Mouse (Mus musculus): ENCODE results near the gene A430005L14Rik. TPM values are rescaled to one million over a fixed set of nuclear protein-coding genes. Genes with fewer than 3 reads are reported as not detected.

The A430005L14Rik gene
- total RNA-seq, 2 experiments from 2014 or later: 9.6 to 10.1 TPM

DNA sequence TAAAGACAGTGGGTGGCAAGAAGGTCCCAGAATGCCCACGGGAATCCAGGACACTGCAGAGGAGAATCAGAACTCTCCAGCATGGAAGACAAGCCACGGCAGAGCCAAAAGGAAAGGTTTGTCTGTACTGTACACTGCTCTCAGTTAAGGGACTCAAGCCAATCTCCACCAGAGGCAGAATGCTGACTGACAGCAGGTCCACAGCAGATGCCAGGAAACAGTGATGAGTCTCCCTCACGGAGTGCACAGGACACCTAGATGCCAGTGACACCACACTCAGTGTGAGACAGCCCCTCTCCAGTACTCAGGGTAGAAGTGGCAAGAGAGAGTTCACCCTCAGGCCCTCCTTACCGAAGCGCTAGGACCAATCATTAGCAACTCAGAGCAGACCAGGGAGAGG lies 9.6 kb downstream of the A430005L14Rik start:
- intact Hi-C loops (cut with DNase I; ENCODE audit: low total_unique reads): no loop called here
- DNase-seq: no peak

DNA sequence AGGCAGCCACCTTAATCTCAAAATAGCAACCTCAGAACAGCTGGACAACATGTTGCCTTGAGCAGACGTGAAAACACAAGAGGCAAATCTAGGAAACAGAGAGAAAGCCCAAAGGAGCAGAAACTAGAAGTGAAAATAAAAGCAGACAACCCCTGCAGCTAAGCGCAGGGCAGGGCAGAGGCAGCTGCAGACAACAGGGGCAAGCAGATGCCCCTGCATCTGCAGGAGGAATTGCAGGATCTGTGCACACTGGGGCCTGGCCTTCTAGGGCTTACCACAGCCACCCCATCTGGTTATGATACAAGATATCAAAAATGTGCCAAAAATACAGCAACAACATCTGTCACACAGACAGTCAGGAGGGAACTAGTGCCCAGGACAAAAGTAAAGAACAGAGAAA lies 10.5 kb downstream of the A430005L14Rik start:
- intact Hi-C loops (cut with DNase I; ENCODE audit: low total_unique reads): no loop called here
- no peak for DNase-seq

DNA sequence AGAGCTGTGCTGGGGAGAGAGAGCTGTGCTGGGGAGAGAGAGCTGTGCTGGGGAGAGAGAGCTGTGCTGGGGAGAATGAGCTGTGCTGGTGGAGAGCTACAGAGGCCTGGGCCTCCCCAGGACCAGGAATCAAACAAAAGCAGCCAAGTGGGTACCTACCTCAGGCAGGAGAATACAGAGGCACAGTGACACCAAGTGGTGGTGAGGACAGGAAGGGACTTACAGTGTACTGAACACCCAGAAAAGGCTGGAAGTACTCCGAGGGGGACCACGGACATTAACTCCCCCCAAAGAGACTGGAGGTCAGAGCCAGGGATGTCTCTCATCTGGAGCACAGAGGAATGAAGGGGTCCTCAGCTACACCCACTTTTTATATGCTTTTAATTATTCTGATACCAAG lies 11.0 kb downstream of the A430005L14Rik start:
- DNase-seq: no peak
- intact Hi-C loops (cut with DNase I; ENCODE audit: low total_unique reads): no loop called here

DNA sequence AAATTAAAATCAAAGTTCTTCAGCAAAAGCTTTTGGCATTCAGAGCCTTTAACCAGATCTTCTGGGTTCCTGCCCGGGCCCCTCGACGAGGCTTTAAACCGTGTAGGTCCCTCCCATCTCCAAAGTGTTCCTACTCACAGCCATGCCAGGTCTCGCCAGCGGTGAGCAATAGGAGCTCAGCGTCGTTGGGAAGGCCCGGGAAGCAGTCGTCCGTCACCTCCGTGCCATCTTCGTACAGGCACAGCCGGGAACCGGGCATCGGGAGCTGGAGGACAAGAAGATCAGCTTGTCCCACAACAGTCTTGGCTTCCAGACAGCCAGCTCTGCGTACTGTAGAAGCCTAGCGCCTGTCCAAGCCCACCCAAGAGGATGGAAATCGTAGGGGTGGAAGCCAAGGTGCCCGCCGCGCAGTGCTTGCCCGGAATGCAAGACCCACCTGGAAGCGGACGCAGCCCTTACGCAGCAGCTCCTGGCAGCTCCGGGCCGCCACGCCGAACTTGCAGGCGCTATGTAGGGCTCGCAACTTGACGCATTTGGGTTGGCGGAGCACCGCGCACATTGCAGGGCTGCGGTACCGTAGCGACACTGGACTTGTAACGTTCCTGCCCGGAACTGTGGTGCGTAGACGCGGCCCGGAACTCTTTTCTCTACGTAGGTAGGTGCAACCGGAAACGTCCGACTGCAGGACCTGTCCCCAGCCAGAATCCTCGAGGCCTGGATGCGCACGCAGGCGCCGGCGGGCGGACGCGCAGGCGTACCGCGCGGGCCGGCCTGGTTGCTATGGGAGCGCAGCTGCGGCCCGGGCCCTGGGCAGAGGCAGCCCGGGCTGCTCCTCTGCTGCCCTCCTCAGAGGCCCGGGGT lies 17.6 kb downstream of the A430005L14Rik start, which contains the start of the genes Dffb and Cep104:
TSS of gene Dffb (minus strand) at position 696 of the 861 bp plus-strand sequence.
TSS of gene Cep104 (plus strand) at position 764 of the 861 bp plus-strand sequence.
- peak; percentile 95 for DNase-seq
- intact Hi-C loops (cut with DNase I; ENCODE audit: low total_unique reads): no loop called here

DNA sequence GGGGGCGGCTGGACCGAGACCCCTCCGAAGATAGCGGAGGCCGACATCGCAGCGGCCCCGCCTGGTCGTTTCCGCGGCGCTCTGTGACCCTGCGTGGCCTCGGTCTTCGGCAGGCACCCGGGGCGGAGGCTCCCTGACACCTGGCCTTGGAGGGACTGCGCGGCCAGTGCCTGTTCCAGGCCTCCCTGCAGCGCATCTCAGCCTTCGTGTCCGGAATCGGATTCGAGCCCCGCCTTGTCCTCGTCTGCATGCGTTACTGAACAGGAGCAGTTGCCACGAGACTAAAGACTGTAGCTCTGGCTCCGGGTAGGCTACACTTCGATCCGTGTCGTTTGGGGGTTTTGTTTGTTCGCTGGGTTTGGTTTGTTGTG lies 18.2 kb downstream of the A430005L14Rik start:
- intact Hi-C loops (cut with DNase I; ENCODE audit: low total_unique reads): no loop called here
- DNase-seq: no peak

DNA sequence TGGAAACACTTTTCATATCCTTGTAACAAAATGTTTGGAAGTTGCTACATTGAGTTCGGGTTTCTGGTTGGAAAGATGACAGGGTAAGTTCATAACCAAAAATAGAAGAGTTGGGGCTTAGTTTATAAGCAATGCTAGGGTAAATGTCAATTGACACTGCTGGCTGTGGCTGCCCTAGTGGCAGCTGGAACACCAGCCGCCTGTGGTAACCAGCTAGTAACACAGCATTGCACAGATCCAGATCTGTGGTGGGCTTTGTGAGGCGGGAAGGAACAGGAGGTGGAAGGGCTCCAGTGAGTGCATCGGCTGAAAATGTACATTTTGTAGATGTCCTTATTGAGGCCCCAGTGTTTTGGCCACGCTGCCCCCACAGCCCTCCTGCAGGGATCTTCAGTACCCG lies 18.7 kb downstream of the A430005L14Rik start:
- intact Hi-C loops (cut with DNase I; ENCODE audit: low total_unique reads): no loop called here
- no peak for DNase-seq

DNA sequence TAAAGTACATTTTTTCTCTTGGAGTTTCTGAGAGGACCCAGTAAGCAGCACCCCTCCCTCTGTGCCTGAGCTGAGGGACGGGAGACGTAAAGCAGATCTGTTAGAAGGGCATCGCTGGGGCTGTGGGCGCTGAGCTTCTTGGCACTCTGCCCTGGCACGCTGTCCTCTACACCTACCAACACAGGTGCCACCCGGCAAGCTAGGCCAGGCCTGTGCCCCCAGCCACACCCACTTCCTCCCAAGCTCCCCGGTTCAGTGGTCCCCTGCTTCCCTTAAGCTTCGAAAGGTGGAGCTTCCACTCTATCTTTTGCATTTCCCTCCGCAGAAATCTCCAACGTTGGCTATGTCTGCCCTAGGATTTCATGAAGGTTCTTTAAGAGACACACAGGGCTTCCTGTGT lies 22.2 kb downstream of the A430005L14Rik start:
- DNase-seq: no peak
- intact Hi-C loops (cut with DNase I; ENCODE audit: low total_unique reads): no loop called here

DNA sequence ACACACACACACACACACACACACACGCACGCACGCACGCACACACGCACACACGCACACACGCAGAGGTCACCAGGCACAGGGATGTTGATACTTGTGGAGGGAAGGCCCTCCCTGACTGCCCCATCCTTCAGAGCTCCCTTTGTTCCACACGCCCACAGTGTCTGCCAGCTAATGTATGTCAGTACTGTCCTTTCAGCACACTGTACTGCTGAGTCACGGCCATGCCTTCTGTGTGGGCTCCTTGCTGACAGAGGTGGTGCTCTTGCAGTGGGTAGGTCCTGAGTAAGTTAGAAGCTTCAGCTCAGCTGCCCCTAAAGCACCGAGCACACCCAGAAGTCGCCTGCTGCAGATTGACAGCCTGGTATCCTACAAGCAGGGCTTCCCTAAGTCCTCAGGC lies 23.4 kb downstream of the A430005L14Rik start:
- DNase-seq: no peak
- intact Hi-C loops (cut with DNase I; ENCODE audit: low total_unique reads): no loop called here

DNA sequence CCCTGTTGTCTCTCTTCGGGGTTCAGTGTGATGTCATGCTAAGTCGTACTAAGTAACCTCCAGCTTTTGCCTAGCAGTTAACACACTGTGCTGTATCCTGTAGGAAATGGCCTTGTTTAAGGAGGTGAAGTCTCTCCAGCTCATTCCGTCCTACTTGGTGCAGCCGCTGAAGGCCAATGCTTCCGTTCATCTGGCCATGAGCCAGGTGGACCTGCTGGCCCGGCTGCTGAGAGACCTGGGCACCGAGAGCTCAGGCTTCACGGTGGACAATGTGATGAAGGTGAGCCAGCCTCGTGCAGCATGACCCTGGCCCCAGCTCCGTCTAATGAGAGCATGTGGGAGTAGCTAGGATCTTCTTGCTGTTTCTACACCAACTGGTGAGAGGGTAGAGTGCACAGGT lies 35.7 kb downstream of the A430005L14Rik start:
- no peak for DNase-seq
- intact Hi-C loops (cut with DNase I; ENCODE audit: low total_unique reads): no loop called here

DNA sequence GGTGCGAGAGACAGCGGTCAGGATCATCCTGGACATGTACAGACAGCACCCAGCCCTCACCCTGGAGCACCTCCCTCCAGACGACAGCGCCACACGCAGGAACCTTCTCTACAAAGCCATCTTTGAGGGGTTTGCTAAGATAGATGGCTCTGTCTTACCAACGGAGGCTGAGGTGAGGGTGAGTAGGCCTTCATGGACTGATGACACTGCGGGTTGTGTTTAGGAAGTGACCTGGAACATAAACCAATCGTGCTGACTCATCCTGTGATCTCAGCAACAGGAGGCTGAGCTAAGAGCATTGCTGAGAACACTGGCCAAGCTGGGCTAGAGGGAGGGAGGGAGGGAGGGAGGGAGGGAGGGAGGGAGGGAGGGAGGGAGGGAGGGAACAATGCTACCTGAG lies 36.5 kb downstream of the A430005L14Rik start:
- intact Hi-C loops (cut with DNase I; ENCODE audit: low total_unique reads): no loop called here
- no peak for DNase-seq

DNA sequence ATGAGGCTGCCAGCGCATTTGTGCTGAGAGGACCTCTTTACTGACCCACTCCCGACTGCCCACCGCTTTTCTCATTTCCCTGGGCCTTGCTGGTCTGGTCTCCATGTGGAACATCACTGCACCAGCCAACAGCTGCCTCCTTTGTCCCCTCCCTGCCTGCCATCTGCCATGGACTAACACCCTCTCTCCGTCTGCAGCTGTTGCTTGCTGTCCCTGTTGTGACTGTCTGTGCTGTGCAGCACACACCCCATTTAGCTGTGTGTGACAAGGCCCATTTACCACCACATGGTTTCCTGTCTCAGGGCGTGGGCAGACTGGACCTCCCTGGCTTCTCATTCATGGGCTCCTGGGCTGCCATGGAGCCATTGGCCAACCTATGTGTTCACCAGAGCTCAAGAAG lies 48.5 kb downstream of the A430005L14Rik start:
- intact Hi-C loops (cut with DNase I; ENCODE audit: low total_unique reads): no loop called here
- no peak for DNase-seq

DNA sequence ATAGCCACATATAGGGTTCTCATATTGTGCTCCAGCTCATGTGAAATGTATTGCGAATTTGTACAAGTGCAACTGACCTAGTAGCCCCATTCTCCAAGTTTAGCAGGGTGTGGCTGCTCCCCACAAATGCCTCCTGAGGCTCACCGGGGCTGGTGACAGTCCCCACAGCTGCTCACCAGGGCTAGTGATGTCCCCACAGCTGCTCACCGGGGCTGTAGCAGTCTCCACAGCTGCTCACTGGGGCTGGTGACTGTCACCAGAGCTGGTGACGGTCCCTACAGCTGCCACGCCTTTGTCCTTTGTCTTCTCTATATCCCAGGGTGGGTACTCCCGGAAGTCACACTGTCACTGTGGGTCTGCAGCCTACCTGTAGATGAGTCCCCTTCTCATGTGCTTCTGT lies 49.2 kb downstream of the A430005L14Rik start:
- no peak for DNase-seq
- intact Hi-C loops (cut with DNase I; ENCODE audit: low total_unique reads): no loop called here

DNA sequence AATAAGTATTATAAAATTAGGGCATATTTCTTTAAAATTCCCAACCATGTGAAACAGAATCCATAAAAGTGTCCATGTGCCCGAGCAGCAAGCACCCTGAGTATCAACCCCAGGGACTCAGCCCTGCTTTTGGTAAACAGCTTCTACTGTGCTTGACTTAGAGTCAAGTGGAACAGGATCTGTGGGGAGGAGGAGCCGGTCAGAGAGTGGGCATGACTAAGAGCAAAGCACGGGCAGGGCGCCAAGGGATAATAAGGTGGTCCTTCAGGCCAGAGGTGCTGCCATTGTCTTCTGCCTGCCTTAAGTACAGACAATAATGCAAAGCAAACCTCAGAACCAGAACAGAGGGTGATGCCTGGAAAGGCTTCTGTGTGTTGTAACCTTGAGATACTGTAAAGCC lies 50.7 kb downstream of the A430005L14Rik start:
- DNase-seq: no peak
- intact Hi-C loops (cut with DNase I; ENCODE audit: low total_unique reads): no loop called here

DNA sequence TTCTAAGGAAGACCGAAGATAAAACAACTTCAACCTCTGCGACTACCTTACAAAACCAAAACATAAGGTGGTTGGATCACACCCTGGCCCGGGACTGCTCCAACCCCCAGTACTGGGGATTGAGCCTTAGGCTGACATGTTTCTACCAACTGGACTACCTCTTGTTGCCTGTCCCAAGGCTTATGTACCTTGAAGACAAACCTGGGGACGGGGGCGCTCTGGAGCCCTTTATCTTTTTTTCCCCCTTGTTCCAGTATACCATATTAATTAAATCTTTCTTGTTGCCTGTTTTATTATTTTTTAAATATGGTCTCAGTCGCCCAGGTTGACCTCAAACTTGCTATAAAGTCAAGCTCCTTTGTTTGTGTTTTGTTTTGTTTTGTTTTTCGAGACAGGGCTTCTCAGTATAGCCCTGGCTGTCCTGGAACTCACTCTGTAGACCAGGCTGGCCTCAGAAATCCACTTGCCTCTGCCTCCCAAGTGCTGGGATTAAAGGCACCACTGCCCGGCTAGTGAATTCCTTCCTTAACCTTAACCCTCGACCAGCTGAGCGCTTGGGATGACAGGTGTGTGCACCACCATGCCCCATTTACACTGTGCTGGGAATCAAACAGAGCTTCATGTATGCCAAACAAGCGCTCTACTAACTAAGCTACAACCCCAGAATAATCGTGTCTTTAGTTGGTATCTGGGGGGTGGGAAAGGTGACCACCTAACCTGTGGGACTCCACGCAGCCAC lies 54.0 kb downstream of the A430005L14Rik start:
- intact Hi-C loops (cut with DNase I; ENCODE audit: low total_unique reads): no loop called here
- DNase-seq: no peak

Other genes starting within 250 kb of the A430005L14Rik start
- gene Dffb, start 17.9 kb downstream of the A430005L14Rik start, total RNA-seq (2021): 1 to 10 TPM; 1.3 to 1.8 TPM
- gene Cep104, start 18.0 kb downstream of the A430005L14Rik start, total RNA-seq (2021): 10 to 100 TPM; 15.2 to 15.3 TPM
- 10 to 100 TPM; 20.6 to 27.7 TPM for gene Lrrc47, start 54.5 kb downstream of the A430005L14Rik start, total RNA-seq (2021)
- 1 to 10 TPM; 4.0 to 6.3 TPM for gene Smim1, start 69.0 kb downstream of the A430005L14Rik start, total RNA-seq (2021)
- gene Ccdc27, start 85.4 kb downstream of the A430005L14Rik start, total RNA-seq (2021): not detected
- gene Trp73, start 183.0 kb downstream of the A430005L14Rik start, total RNA-seq (2021): under 1 TPM in 1 of 2 experiments, not detected in 1; 0.10 TPM
- 1 to 10 TPM; 7.7 to 8.8 TPM for gene Wrap73, start 185.1 kb downstream of the A430005L14Rik start, total RNA-seq (2021)
- gene Tprgl, start 203.4 kb downstream of the A430005L14Rik start, total RNA-seq (2021): 10 to 100 TPM; 81.7 to 84.5 TPM
- 1 to 10 TPM; 2.9 to 3.4 TPM for gene Megf6, start 213.5 kb downstream of the A430005L14Rik start, total RNA-seq (2021)